Mouse (Mus musculus) MEL (cell line): ENCODE data around the gene Foxj3. TPM values are rescaled to one million over a fixed set of nuclear protein-coding genes. Genes with fewer than 3 reads are reported as not detected.

ENCODE experiments used
- DNase-seq: peaks from one replicate; pipeline ENCODE4 v3.0.0; 2011; ENCODE audit warnings: low read depth, low spot score
- H3K27ac ChIP-seq: 2 replicates; pipeline ENCODE4 v1.5.1; 2012; ENCODE audit warnings: low read depth, mild to moderate bottlenecking, control low read depth, low read length, moderate library complexity; ENCODE audit not compliant: control insufficient read depth
- H3K27me3 ChIP-seq, 2 experiments: fragments of 150-350 bp in 1 of 2; sonication (generic) in 1 of 2; 2 replicates each; pipeline ENCODE4 v1.6.1; 2012; ENCODE audit warnings: low read length in 2 of 2, mild to moderate bottlenecking in 2 of 2, improper control_type of control experiment in 1 of 2, moderate library complexity in 1 of 2; ENCODE audit not compliant: insufficient read depth in 2 of 2, control insufficient read depth in 1 of 2
- H3K36me3 ChIP-seq, 2 experiments: 2 replicates each; pipeline ENCODE4 v1.6.1; 2012 to 2014; ENCODE audit warnings: low read length in 2 of 2, improper control_type of control experiment in 1 of 2, inconsistent platforms in 1 of 2, mild to moderate bottlenecking in 1 of 2; ENCODE audit not compliant: insufficient read depth in 2 of 2, control insufficient read depth in 1 of 2
- H3K4me1 ChIP-seq, 2 experiments: fragments of 150-350 bp in 1 of 2; sonication (generic) in 1 of 2; 2 replicates each; pipeline ENCODE4 v1.6.1; 2012; ENCODE audit warnings: low read length in 2 of 2, improper control_type of control experiment in 1 of 2, mild to moderate bottlenecking in 1 of 2; ENCODE audit not compliant: insufficient read depth in 2 of 2, control insufficient read depth in 1 of 2
- H3K4me3 ChIP-seq, 2 experiments: fragments of 150-350 bp in 1 of 2; sonication (generic) in 1 of 2; 2 replicates each; pipeline ENCODE4 v1.5.1; 2012; ENCODE audit warnings: low read depth in 2 of 2, low read length in 2 of 2, mild to moderate bottlenecking in 2 of 2, moderate library complexity in 2 of 2, control low read depth in 1 of 2, improper control_type of control experiment in 1 of 2; ENCODE audit not compliant: control insufficient read depth in 1 of 2, insufficient read depth in 1 of 2
- H3K79me2 ChIP-seq: 2 replicates; pipeline ENCODE4 v1.6.1; 2012; ENCODE audit warnings: mild to moderate bottlenecking, low read length, moderate library complexity; ENCODE audit not compliant: control insufficient read depth, poor library complexity, insufficient read depth
- H3K9ac ChIP-seq: 2 replicates; pipeline ENCODE4 v1.6.1; 2012; ENCODE audit warnings: low read depth, mild to moderate bottlenecking, control low read depth, low read length, moderate library complexity; ENCODE audit not compliant: control insufficient read depth, poor library complexity, severe bottlenecking
- H3K9me3 ChIP-seq: fragments of 150-350 bp; sonication (generic); replicated peaks from 2 replicates; pipeline ENCODE4 v1.6.1; 2012; ENCODE audit warnings: mild to moderate bottlenecking, low read length, improper control_type of control experiment, moderate library complexity; ENCODE audit not compliant: insufficient read depth
- CHD1 ChIP-seq: IDR thresholded peaks from 2 replicates; pipeline ENCODE4 v1.6.1; 2012; ENCODE audit warnings: low read depth, mild to moderate bottlenecking, inconsistent platforms, low read length, improper control_type of control experiment
- CTCF ChIP-seq, 3 experiments: IDR thresholded peaks in 2 of 3; conservative IDR thresholded peaks in 1 of 3; 2 replicates each; pipeline ENCODE4 v1.5.1; 2011 to 2012; ENCODE audit warnings: low read length in 3 of 3, low read depth in 2 of 3, mild to moderate bottlenecking in 2 of 3, improper control_type of control experiment in 1 of 3, inconsistent platforms in 1 of 3, mixed read lengths in 1 of 3, moderate library complexity in 1 of 3; ENCODE audit not compliant: control insufficient read depth in 1 of 3, insufficient read depth in 1 of 3, poor library complexity in 1 of 3, severe bottlenecking in 1 of 3
- ETS1 ChIP-seq: IDR thresholded peaks from 2 replicates; pipeline ENCODE4 v1.6.1; 2012; ENCODE audit warnings: low read depth, mild to moderate bottlenecking, inconsistent platforms, low read length, improper control_type of control experiment, moderate library complexity
- GABPA ChIP-seq: IDR thresholded peaks from 2 replicates; pipeline ENCODE4 v1.6.1; 2012; ENCODE audit warnings: low read depth, mild to moderate bottlenecking, inconsistent platforms, low read length, improper control_type of control experiment, moderate library complexity
- GATA1 ChIP-seq: IDR thresholded peaks from 2 replicates; pipeline ENCODE4 v1.6.1; 2011; ENCODE audit warnings: low read depth, low read length, improper control_type of control experiment
- HCFC1 ChIP-seq: IDR thresholded peaks from 2 replicates; pipeline ENCODE4 v1.6.1; 2012; ENCODE audit warnings: low read depth, mild to moderate bottlenecking, inconsistent platforms, low read length, improper control_type of control experiment, moderate library complexity
- MAFK ChIP-seq: IDR thresholded peaks from 2 replicates; pipeline ENCODE4 v1.6.1; 2011; ENCODE audit warnings: low read depth, mild to moderate bottlenecking, low read length, improper control_type of control experiment, borderline replicate concordance
- MEF2A ChIP-seq: IDR thresholded peaks from 2 replicates; pipeline ENCODE4 v1.6.1; 2014; ENCODE audit warnings: low read depth, mild to moderate bottlenecking, inconsistent platforms, low read length, improper control_type of control experiment; ENCODE audit not compliant: poor library complexity, insufficient replicate concordance, severe bottlenecking; ENCODE audit errors: extremely low read depth
- RCOR1 ChIP-seq: IDR thresholded peaks from 2 replicates; pipeline ENCODE4 v1.6.1; 2012; ENCODE audit warnings: low read depth, mild to moderate bottlenecking, inconsistent platforms, low read length, improper control_type of control experiment
- ZKSCAN1 ChIP-seq: IDR thresholded peaks from 2 replicates; pipeline ENCODE4 v1.6.1; 2012; ENCODE audit warnings: low read depth, mild to moderate bottlenecking, inconsistent platforms, low read length, improper control_type of control experiment, moderate library complexity
- polyA plus RNA-seq, 2 experiments: library from polyadenylated mRNA; stranded (reverse) in 1 of 2; unstranded in 1 of 2; fragments of >175 nt in 1 of 2; fragments of >200 nt in 1 of 2; gene quantifications; 2 replicates each; pipeline versions ENCODE4 v1.2.1 to v1.2.4; 2012; ENCODE audit warnings: low replicate concordance in 2 of 2, low read depth in 1 of 2; ENCODE audit not compliant: insufficient read length in 2 of 2, insufficient read depth in 1 of 2, missing spikeins in 1 of 2
- total RNA-seq: library from RNA; depleted of rRNA; stranded (reverse); fragments of 300-350 nt; gene quantifications from 2 replicates; pipeline ENCODE4 v1.2.3, GENCODE M21; 2012

Foxj3 gene
- total and polyA plus RNA-seq, 3 experiments: 11.0 to 27.0 TPM; not detected in 1

DNA sequence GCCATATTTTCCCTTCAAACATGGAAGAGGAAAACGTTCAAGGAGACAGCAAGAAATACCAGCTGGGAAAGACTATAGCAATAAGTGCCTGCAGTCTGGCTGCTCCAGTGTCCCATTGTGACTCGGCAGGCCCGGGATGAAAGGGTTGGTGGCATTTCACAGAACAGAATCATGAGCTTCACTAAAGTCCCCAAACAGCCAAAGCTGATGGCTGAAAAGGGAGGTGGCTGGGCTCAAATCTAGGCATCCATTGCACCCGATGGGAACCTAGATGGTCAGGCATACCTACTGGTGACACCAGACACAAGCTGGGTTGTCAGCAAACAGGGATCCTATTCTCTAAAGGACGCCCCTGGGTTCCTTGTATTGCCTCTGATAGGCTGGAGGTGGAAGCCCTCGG lies 101.1 kb downstream of the Foxj3 start:
- Histone ChIP-seq H3K27me3 (no peaks in the 10 kb centered on the region; a peak in 1 of 4 replicates), H3K9me3 (no peaks in the 10 kb centered on the region), H3K4me1 (peaks cover under 1 to 8% of the 10 kb centered on the region in 2 experiments; a peak in 3 of 4 replicates), H3K4me3 (no peak overlapping the region), H3K9ac (no peak overlapping the region), H3K36me3 (peaks cover 0 to 7% of the 10 kb centered on the region in 2 experiments; a peak in 2 of 4 replicates), H3K27ac (no peak overlapping the region), H3K79me2 (no peaks in the 10 kb centered on the region)
- DNase-seq: no peak
- no peak for TF ChIP-seq GATA1
- no peak for TF ChIP-seq GABPA
- TF ChIP-seq HCFC1: no peak

DNA sequence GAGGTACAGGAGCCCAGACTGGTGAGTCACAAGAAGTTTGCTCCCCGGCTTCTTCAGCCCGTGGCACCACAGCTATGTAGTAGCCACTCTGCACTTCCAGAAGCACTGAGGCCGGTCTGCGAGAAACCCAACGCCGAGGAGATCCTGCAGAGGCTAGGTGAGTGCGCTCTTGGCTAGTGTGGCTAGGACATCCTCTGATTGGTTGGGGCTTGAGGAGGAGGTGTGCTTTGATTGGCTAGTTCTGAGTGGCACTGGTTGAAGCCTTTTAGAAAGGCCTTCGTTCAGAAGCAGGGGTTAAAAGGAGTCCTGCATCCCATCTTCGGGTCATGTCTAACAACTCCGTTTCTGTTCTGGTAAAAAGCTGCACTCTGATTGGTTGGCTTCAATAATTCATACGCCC lies 101.9 kb downstream of the Foxj3 start:
- no peak for DNase-seq
- Histone ChIP-seq H3K79me2 (no peaks in the 10 kb centered on the region), H3K36me3 (peaks cover 0 to under 1% of the 10 kb centered on the region in 2 experiments; a peak in 2 of 4 replicates), H3K4me3 (no peak overlapping the region), H3K9ac (no peak overlapping the region), H3K9me3 (no peaks in the 10 kb centered on the region), H3K27ac (no peak overlapping the region), H3K4me1 (peaks cover 0 to 1% of the 10 kb centered on the region in 2 experiments; a peak in 1 of 4 replicates), H3K27me3 (no peaks in the 10 kb centered on the region; a peak in 1 of 4 replicates)
- TF ChIP-seq MEF2A (no peak), ETS1 (no peak), CHD1 (no peak), MAFK (no peak), RCOR1 (no peak)

DNA sequence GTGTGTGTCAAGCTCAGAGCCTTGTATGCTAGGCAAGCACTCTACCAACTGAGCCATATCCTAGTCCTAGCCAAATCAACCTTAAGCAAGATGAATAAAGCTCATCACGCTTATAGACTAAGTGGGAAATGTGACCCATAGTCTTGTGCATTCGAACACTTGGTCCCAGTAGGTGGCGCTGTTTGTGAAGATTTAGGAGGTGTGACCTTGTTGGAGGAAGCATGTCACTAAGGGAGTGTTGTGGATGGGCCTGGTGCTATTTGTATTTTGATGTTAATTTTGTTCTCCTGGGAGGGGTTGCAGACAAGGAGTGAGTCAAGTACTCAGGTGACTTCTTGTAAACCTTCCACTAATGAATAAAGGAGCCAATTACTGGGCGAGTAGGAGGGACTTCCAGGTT lies 105.9 kb downstream of the Foxj3 start:
- no peak overlapping the region for H3K27ac ChIP-seq
- H3K9ac ChIP-seq: no peak overlapping the region
- H3K4me1 ChIP-seq: no peaks in the 10 kb centered on the region
- H3K9me3 ChIP-seq: no peaks in the 10 kb centered on the region
- no peak overlapping the region for H3K4me3 ChIP-seq
- no peaks in the 10 kb centered on the region; a peak in 1 of 4 replicates for H3K27me3 ChIP-seq
- no peaks in the 10 kb centered on the region for H3K79me2 ChIP-seq
- H3K36me3 ChIP-seq: no peaks in the 10 kb centered on the region
- DNase-seq: no peak
- TF ChIP-seq ZKSCAN1: no peak
- peak in 1 of 3 experiments; percentile 14; a peak in 1 of 6 replicates for TF ChIP-seq CTCF (IDR thresholded peaks at IDR 0.05 in 2 of 3, conservative IDR thresholded peaks at IDR 0.05 in 1 of 3; ENCODE audit: control insufficient read depth in 1 of 3, insufficient read depth in 1 of 3, low read depth in 2 of 3, low read length in 3 of 3, poor library complexity in 1 of 3, severe bottlenecking in 1 of 3)
